In the genomic region with DNA sequence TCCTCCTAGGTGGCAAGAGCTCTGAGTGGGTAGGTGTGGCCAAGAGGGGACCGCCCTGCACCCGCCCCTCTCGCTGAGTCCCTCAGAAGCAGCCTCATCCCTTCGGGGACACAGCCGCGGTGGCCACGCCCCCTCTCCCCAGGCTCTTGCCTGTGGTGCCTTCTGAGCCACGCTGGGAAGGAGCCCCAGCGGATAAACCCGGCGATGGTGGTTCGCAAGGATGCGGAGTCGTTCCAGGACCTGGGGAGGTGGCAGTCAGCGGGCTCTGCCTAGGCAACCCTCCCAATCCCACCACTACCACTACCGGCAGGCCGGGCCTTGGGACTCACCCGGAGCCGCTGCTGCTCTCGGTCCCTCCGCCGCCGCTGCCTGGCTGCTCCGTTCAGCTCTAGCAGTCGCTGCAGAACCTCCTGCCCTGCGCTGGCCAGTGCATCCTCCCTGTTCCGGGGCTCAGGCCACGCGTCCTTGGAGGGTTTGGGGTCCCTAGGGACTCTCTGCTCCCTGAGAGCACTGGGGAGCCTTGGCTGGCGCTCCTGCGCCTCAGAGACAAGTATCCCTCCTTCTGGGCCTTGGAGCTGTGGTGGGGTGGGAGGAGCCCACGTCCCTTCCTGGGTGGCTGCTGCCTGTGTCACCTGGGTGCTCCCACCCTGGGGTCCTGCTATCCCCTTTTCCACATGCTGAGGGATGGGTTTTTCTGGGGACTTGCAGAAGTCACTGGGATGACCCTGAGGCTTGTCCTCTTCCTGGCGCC, we compare ENCODE assay signal across 8 mouse cellular contexts. TPM values are rescaled to one million over a fixed set of nuclear protein-coding genes. Genes with fewer than 3 reads are reported as not detected.
DNase-seq lines count a peak whose midpoint lies in the region; ATAC-seq and TF ChIP-seq lines count a peak whose summit lies in the region.

No protein-coding gene starts in this region.

- peak; percentile 93 for ATAC-seq in forebrain, embryonic 12.5 days (ENCODE audit: low FRiP score)
- peak; percentile 86 for ATAC-seq in heart, postnatal 0 days (ENCODE audit: insufficient read depth, low read depth)
- ATAC-seq in liver, embryonic 14.5 days (ENCODE audit: insufficient read depth): peak; percentile 94
- ATAC-seq in stomach, embryonic 15.5 days (ENCODE audit: insufficient read depth, low FRiP score, low read depth): peak; percentile 93

- no peak for TF ChIP-seq CTCF in heart, postnatal 0 days (IDR thresholded peaks at IDR 0.05; ENCODE audit: low read depth)
- no peak for TF ChIP-seq CTCF in liver, embryonic 14.5 days (IDR thresholded peaks at IDR 0.05; ENCODE audit: low read depth)

- H3K36me3 ChIP-seq in forebrain, embryonic 12.5 days (replicated peaks): peaks cover 20% of the 10 kb centered on the region
- peaks cover 12% of the 10 kb centered on the region for H3K36me3 ChIP-seq in heart, postnatal 0 days (replicated peaks; ENCODE audit: control insufficient read depth, insufficient read depth, low read length)
- no peaks in the 10 kb centered on the region; the same call in 1 of the 2 replicates for H3K36me3 ChIP-seq in liver, embryonic 14.5 days (replicated peaks; ENCODE audit: control insufficient read depth, insufficient read depth, low read depth)
- H3K36me3 ChIP-seq in stomach, embryonic 15.5 days: peaks cover 15% of the 10 kb centered on the region

- peaks cover 15% of the 10 kb centered on the region for H3K4me1 ChIP-seq in forebrain, embryonic 12.5 days
- H3K4me1 ChIP-seq in heart, postnatal 0 days (ENCODE audit: control insufficient read depth, insufficient read depth): peaks cover 8% of the 10 kb centered on the region
- 0 out of 4 replicates have a peak, but pooled peaks cover 0 to 1% of the 10 kb centered on the region in 2 experiments for H3K4me1 ChIP-seq in liver, embryonic 14.5 days (replicated peaks; ENCODE audit: control insufficient read depth in 2 of 2, insufficient read depth in 2 of 2, low read length in 1 of 2)
- H3K4me1 ChIP-seq in stomach, embryonic 15.5 days: peaks cover 9% of the 10 kb centered on the region; the same call in 1 of the 2 replicates

- TF ChIP-seq EP300 in heart, postnatal 0 days (IDR thresholded peaks at IDR 0.05; ENCODE audit: low read depth): no peak
- TF ChIP-seq EP300 in liver, embryonic 14.5 days (IDR thresholded peaks at IDR 0.05; ENCODE audit: low read depth): no peak

- no peaks in the 10 kb centered on the region for H3K9me3 ChIP-seq in forebrain, embryonic 12.5 days
- no peaks in the 10 kb centered on the region for H3K9me3 ChIP-seq in heart, postnatal 0 days (replicated peaks; ENCODE audit: control insufficient read depth, low read length)
- no peaks in the 10 kb centered on the region for H3K9me3 ChIP-seq in liver, embryonic 14.5 days (ENCODE audit: control insufficient read depth, low read length)
- no peaks in the 10 kb centered on the region for H3K9me3 ChIP-seq in stomach, embryonic 15.5 days

- peak overlapping the region; percentile 72 for H3K4me2 ChIP-seq in forebrain, embryonic 12.5 days
- peak overlapping the region; percentile 67 for H3K4me2 ChIP-seq in heart, postnatal 0 days (ENCODE audit: low read depth, low read length)
- peak overlapping the region; percentile 79 for H3K4me2 ChIP-seq in liver, embryonic 14.5 days (ENCODE audit: low read depth)
- H3K4me2 ChIP-seq in stomach, embryonic 15.5 days: peak overlapping the region; percentile 92

- H3K4me3 ChIP-seq in forebrain, embryonic 12.5 days (replicated peaks): peak overlapping the region; percentile 49
- H3K4me3 ChIP-seq in heart, postnatal 0 days (ENCODE audit: low read depth, low read length): peak overlapping the region; percentile 45
- H3K4me3 ChIP-seq in liver, embryonic 14.5 days (ENCODE audit: insufficient read depth in 1 of 2, low read depth in 2 of 2, low read length in 2 of 2): peak overlapping the region; percentile 47 to 48
- peak overlapping the region; percentile 50 for H3K4me3 ChIP-seq in stomach, embryonic 15.5 days (replicated peaks)

- H3K27ac ChIP-seq in forebrain, embryonic 12.5 days: no peak overlapping the region
- H3K27ac ChIP-seq in heart, postnatal 0 days (ENCODE audit: low read depth): no peak overlapping the region
- H3K27ac ChIP-seq in liver, embryonic 14.5 days: no peak overlapping the region
- no peak overlapping the region for H3K27ac ChIP-seq in stomach, embryonic 15.5 days

- peak overlapping the region; percentile 58 for H3K9ac ChIP-seq in forebrain, embryonic 12.5 days
- H3K9ac ChIP-seq in heart, postnatal 0 days (replicated peaks; ENCODE audit: low read depth, low read length): peak overlapping the region; percentile 40
- peak overlapping the region; percentile 53 for H3K9ac ChIP-seq in liver, embryonic 14.5 days (replicated peaks)
- peak overlapping the region; percentile 25; the same call in 1 of the 2 replicates for H3K9ac ChIP-seq in stomach, embryonic 15.5 days

- DNase-seq in CD8-positive naive resting alpha-beta T cell, adult 2 months (ENCODE audit: low read depth in 2 of 2, low spot score in 2 of 2): peak; percentile 53 to 59
- peak; percentile 86 for DNase-seq in c-Kit-positive CD71-positive TER-119-negative erythroid progenitor cells, embryonic 14.5 days (ENCODE audit: low read depth)
- peak; percentile 75 for DNase-seq in heart, postnatal 0 days (ENCODE audit: low spot score)
- peak; percentile 91 to 95 for DNase-seq in kidney, postnatal 25 days
- DNase-seq in liver, embryonic 14.5 days (ENCODE audit: low read depth in 3 of 3, low spot score in 3 of 3): peak; percentile 75 to 82 (median 78)
- DNase-seq in neural tube, embryonic 10.5 days (ENCODE audit: extremely low spot score, low spot score): peak; percentile 75

- 2% methylated on average over 33 of the region's 33 CpGs for WGBS in forebrain, embryonic 12.5 days
- 5% methylated on average over 32 of the region's 33 CpGs for WGBS in heart, postnatal 0 days
- WGBS in liver, embryonic 14.5 days (ENCODE audit: insufficient replicate concordance): 5% methylated on average over 33 of the region's 33 CpGs
- WGBS in stomach, embryonic 15.5 days: 5% methylated on average over 33 of the region's 33 CpGs

- peaks cover 26% of the 10 kb centered on the region for H3K27me3 ChIP-seq in forebrain, embryonic 12.5 days
- H3K27me3 ChIP-seq in heart, postnatal 0 days (ENCODE audit: control insufficient read depth, insufficient read depth, low read length): no peaks in the 10 kb centered on the region
- no peaks in the 10 kb centered on the region; the same call in none of the 2 replicates for H3K27me3 ChIP-seq in liver, embryonic 14.5 days (ENCODE audit: control insufficient read depth, insufficient read depth, low read length)
- H3K27me3 ChIP-seq in stomach, embryonic 15.5 days (replicated peaks): no peaks in the 10 kb centered on the region

RNA-seq across cellular contexts. Expression of gene Atp6v1fnb, which starts 2.9 kb away (rescaled TPM):
- polyA plus RNA-seq in forebrain, embryonic 12.5 days (2016; fragmentation: Nextera tagmentation; extraction: Ambion mirVana): 0.37 TPM in 1 of 2 replicates, not detected in the other
- not detected in 2 replicates for total RNA-seq in heart, postnatal 0 days (2014; rRNA removed; ENCODE audit: low replicate concordance)
- polyA plus RNA-seq in heart, postnatal 0 days (2015; fragmentation: Nextera tagmentation; extraction: Ambion mirVana): not detected in 2 replicates
- 0.11 TPM in 1 of 2 replicates, not detected in the other for polyA plus RNA-seq in liver, embryonic 14.5 days (2012; rRNA removed)
- polyA plus RNA-seq in liver, embryonic 14.5 days (2014; fragmentation: Nextera tagmentation; extraction: Ambion mirVana): not detected in 2 replicates
- 0.24 TPM in 1 of 2 replicates, not detected in the other for polyA plus RNA-seq in stomach, embryonic 15.5 days (2015; fragmentation: Nextera tagmentation; extraction: Ambion mirVana)

RNA-seq across cellular contexts. Expression of gene Atp6v1f, which starts 6.6 kb away (rescaled TPM):
- polyA plus RNA-seq in forebrain, embryonic 12.5 days (2016; fragmentation: Nextera tagmentation; extraction: Ambion mirVana): 196 and 197 TPM in 2 replicates
- 162 and 247 TPM in 2 replicates for total RNA-seq in heart, postnatal 0 days (2014; rRNA removed; ENCODE audit: low replicate concordance)
- polyA plus RNA-seq in heart, postnatal 0 days (2015; fragmentation: Nextera tagmentation; extraction: Ambion mirVana): 228 and 238 TPM in 2 replicates
- polyA plus RNA-seq in liver, embryonic 14.5 days (2012; rRNA removed): 107 and 111 TPM in 2 replicates
- 137 and 139 TPM in 2 replicates for polyA plus RNA-seq in liver, embryonic 14.5 days (2014; fragmentation: Nextera tagmentation; extraction: Ambion mirVana)
- polyA plus RNA-seq in stomach, embryonic 15.5 days (2015; fragmentation: Nextera tagmentation; extraction: Ambion mirVana): 244 and 256 TPM in 2 replicates

RNA-seq across cellular contexts. Expression of gene Kcp, which starts 33.6 kb away (rescaled TPM):
- polyA plus RNA-seq in forebrain, embryonic 12.5 days (2016; fragmentation: Nextera tagmentation; extraction: Ambion mirVana): 9.4 and 10.8 TPM in 2 replicates
- 6.2 and 17.9 TPM in 2 replicates for total RNA-seq in heart, postnatal 0 days (2014; rRNA removed; ENCODE audit: low replicate concordance)
- polyA plus RNA-seq in heart, postnatal 0 days (2015; fragmentation: Nextera tagmentation; extraction: Ambion mirVana): 4.2 and 4.7 TPM in 2 replicates
- 2.0 and 2.6 TPM in 2 replicates for polyA plus RNA-seq in liver, embryonic 14.5 days (2012; rRNA removed)
- polyA plus RNA-seq in liver, embryonic 14.5 days (2014; fragmentation: Nextera tagmentation; extraction: Ambion mirVana): 0.67 and 1.2 TPM in 2 replicates
- 20.3 and 20.7 TPM in 2 replicates for polyA plus RNA-seq in stomach, embryonic 15.5 days (2015; fragmentation: Nextera tagmentation; extraction: Ambion mirVana)

RNA-seq across cellular contexts. Expression of gene Flnc, which starts 41.1 kb away (rescaled TPM):
- 4.1 and 4.5 TPM in 2 replicates for polyA plus RNA-seq in forebrain, embryonic 12.5 days (2016; fragmentation: Nextera tagmentation; extraction: Ambion mirVana)
- 241 and 301 TPM in 2 replicates for total RNA-seq in heart, postnatal 0 days (2014; rRNA removed; ENCODE audit: low replicate concordance)
- polyA plus RNA-seq in heart, postnatal 0 days (2015; fragmentation: Nextera tagmentation; extraction: Ambion mirVana): 18.5 and 24.3 TPM in 2 replicates
- 0.23 and 0.30 TPM in 2 replicates for polyA plus RNA-seq in liver, embryonic 14.5 days (2012; rRNA removed)
- polyA plus RNA-seq in liver, embryonic 14.5 days (2014; fragmentation: Nextera tagmentation; extraction: Ambion mirVana): 0.14 and 0.33 TPM in 2 replicates
- 12.1 and 13.6 TPM in 2 replicates for polyA plus RNA-seq in stomach, embryonic 15.5 days (2015; fragmentation: Nextera tagmentation; extraction: Ambion mirVana)

RNA-seq across cellular contexts. Expression of gene Irf5, which starts 52.3 kb away (rescaled TPM):
- 0.95 and 1.3 TPM in 2 replicates for polyA plus RNA-seq in forebrain, embryonic 12.5 days (2016; fragmentation: Nextera tagmentation; extraction: Ambion mirVana)
- total RNA-seq in heart, postnatal 0 days (2014; rRNA removed; ENCODE audit: low replicate concordance): 3.5 and 3.6 TPM in 2 replicates
- 2.3 and 2.7 TPM in 2 replicates for polyA plus RNA-seq in heart, postnatal 0 days (2015; fragmentation: Nextera tagmentation; extraction: Ambion mirVana)
- 5.7 and 6.4 TPM in 2 replicates for polyA plus RNA-seq in liver, embryonic 14.5 days (2012; rRNA removed)
- 5.5 and 6.8 TPM in 2 replicates for polyA plus RNA-seq in liver, embryonic 14.5 days (2014; fragmentation: Nextera tagmentation; extraction: Ambion mirVana)
- 8.9 and 11.1 TPM in 2 replicates for polyA plus RNA-seq in stomach, embryonic 15.5 days (2015; fragmentation: Nextera tagmentation; extraction: Ambion mirVana)
